Mouse (Mus musculus) T-helper 2 cell (primary cell): ENCODE results near the gene Dnm2.

ENCODE experiments used
- in situ Hi-C: fragments of 300-600 bp; cut with MboI, MseI; formaldehyde crosslinking; loops from one replicate; pipeline ENCODE4 v1.15.1; 2025; ENCODE audit warnings: high pct_unique_total_duplicates

Gene Dnm2

DNA sequence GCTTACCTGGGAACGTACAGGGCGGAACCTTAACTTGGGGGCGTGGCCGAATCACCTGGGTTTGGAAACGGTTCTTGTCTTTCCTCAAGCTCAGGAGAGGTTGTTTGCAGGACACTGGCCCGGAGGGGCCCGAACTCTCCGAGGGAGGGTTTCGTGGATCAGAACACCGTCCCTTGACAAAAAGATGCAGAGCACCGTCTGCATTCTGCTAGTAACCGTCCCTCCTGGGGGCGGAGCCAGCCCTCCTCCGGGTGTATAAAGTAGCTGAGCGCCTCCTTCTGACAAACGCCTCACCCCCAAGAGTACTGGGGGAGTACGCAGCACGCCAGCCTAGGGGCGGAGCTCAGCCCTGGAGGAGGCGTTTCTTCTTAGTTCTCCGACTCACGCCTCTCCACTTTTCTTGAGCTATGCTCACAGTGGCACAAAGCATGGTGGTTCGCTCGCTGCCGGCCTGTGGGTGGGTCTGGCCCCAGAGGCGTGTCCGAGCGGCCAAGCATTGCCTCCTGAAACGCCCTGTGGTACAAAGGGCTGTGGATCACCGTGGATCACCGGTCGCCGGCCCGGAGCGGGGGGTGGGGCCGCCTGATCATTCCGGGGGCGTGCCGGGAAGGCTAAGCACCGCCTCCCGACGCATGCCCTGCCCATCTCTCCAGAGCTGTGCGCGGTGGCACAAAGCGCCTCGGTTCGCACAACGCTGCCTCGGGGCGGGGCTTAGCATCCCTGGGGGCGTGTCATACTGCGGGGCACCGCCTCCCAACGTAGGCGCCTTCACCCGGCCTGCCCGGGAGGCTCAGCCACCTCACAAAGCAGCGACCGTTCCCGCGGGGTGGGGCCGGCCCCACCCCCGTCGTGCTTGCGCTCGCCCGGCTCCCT, 121.4 kb downstream of the Dnm2 start:
- in situ Hi-C loops, result no loop called here

DNA sequence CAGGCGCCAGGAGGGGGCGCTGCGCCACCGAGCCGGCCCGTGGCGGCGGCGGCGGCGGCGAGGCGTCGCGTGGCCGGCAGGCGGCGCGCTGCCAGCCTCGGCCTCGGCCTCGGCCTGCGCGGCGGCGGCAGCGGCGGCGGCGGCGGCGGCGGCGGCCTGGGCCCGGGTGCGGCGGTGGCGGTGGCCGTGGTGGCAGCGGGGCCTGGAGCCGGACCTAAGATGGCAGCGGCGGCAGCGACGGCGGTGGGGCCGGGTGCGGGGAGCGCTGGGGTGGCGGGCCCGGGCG, 122.0 kb downstream of the Dnm2 start, which contains the start of gene Carm1:
Gene Carm1, plus strand, starts transcription at position 106 of the 286 bp plus-strand sequence.
- in situ Hi-C loops, result no loop called here

DNA sequence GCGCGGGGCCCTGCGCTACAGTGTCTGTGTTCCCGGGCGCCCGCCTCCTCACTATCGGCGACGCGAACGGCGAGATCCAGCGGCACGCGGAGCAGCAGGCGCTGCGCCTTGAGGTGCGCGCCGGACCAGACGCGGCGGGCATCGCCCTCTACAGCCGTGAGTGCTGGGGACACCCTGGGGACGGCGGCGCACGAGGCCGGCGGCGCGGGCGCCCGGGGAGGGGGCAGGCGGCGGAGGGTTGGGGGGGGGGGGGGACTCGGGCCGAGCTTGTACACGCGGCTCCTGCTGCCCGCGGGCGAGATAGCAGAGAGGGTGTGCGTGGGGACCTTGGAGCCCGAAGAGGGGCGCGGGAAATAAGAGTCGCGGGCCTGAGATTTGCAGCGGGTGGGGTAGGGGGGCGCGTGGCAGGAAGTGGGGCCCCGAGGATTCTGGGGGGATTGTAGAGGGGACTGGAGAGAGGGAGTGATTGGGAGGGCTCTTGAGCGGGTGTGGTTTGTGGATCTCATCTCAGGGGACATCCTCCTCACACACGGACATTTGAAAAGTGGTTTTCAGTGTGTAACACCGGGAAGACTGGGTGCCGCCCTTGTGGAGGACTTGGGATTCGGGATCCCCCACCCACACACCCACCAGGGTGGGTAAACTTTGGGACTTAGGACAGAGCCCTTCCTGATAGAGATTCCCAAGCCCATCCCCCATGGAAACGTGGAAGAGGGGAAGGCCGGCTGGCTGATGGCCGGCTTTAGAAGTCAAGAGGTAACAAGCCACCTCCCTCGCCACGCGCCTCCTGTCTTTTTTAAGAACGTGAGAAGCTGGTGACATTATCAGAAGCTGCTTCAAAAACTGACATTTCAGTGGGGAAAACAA, 122.6 kb downstream of the Dnm2 start:
- in situ Hi-C loops, result no loop called here

DNA sequence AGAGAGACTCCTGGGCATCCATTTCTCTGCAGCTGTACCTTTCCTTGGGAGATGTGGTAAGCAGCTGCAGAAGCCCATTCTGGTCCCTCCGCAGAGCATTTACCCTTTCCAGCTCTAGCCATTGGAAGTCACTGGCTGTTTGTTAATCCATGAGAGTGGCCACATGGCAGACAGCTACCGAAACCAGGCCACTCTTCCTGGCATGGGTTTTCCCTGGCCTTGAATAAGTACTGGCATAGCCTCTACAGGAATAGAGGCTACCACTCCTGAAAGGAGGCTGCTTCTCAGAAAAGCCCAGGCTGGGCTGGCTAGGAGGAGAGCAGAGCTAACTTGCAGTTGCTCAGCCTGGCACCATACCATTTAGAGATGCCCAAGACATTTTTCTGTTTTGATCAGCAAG, 126.3 kb downstream of the Dnm2 start:
- in situ Hi-C loops, result no loop called here

DNA sequence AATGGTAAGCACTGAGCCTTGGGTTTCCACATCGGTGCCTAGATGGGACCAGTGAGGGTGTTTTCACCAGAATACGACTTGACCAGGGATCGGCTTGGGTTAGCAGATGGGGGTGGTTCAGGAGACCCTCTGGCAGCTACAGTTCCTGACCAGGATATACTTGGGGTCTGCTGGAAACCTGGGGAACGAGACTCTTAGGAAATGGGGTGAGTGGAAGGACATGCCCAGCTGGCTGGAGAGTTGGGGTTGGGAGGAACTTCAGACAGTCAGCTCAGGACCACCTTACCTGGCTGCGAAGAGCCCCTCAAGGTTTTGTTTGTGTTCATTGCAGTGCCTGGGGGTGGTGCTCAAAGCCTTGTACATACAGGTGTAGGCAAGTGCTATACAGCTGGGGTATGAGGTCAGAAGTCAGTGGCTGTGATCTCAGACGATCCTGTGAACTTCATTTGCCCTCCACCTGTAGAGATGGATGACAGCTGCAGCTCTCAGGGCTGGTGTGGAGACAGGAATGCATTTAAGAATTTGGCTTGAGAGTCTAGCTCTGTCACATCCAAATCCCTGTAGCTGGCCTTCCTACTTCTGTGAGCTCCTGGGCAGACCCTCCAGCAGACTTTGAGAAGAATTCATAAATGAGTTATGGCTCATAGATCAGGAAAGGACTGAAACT, 129.0 kb downstream of the Dnm2 start:
- in situ Hi-C loops, result no loop called here

DNA sequence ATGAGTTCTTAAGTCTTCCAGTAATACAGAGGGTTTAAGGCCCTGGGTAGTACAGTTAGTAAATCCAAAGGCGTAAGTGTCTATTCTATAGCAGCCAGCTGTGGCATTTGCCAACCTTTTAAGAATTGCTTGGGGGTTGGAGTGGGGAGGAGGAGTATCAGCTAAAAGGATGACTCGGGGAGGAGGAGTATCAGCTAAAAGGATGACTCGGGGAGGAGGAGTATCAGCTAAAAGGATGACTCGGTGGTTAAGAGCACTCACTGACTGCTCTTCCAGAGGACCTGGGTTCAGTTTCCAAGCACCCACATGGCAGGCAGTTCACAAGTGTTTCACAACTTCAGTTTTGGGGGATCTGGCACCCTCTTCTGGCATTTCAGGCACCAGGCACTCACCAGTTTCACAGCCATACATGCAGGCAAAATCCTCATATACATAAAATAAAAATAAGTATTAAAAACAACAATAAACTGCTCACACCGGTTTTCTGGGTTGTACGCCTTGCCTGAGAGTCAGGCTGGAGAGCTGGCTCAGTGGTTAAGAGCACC, 130.6 kb downstream of the Dnm2 start:
- in situ Hi-C loops, result no loop called here

DNA sequence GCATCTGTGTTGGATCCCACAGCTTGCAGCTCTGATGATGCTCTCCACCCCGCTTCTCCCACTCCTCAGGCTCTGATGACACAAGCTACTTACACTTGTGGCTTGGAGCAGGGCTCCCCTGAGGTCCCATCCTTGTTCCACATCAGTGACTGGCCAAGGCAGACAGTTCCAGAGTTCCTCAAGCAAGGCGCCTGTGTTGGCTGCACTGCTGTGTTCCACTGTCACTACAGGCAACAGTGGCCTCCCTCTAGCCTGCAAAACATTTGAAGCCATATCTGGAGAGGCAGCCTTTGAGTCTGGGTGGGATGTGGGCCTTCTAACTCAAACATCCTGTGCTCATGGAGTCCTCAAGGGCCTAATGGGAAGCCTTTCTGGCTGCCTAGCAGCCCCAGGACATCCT, 132.3 kb downstream of the Dnm2 start:
- in situ Hi-C loops, result no loop called here
